Mouse (Mus musculus): ENCODE results near the gene Alg2.
A peak's percentile ranks its signal among the peaks of the same experiment; 100 is the strongest.

Gene Alg2

GRCm38 (mm10) chr4:47473968-47474729 is at the start of gene Alg2, which contains the start of gene Sec61b:
Gene Alg2, minus strand, starts transcription at chr4:47474333.
Gene Sec61b, plus strand, starts transcription at chr4:47474658.
- peak; percentile 99 for DNase-seq

- DNase-seq = peak; percentile 17
Measured at GRCm38 (mm10) chr4:47521884-47522605, 47.9 kb upstream of the Alg2 start.

- no peak for DNase-seq
Measured at GRCm38 (mm10) chr4:47520076-47520475, 45.9 kb upstream of the Alg2 start.

- peak; percentile 74 for DNase-seq
Measured at GRCm38 (mm10) chr4:47518551-47519181, 44.5 kb upstream of the Alg2 start.

- DNase-seq = no peak
Measured at GRCm38 (mm10) chr4:47504841-47505517, 30.8 kb upstream of the Alg2 start.

- no peak for DNase-seq
Measured at GRCm38 (mm10) chr4:47503045-47503444, 28.9 kb upstream of the Alg2 start.

GRCm38 (mm10) chr4:47502546-47502971 is 28.4 kb upstream of the Alg2 start:
- peak; percentile 61 for DNase-seq

GRCm38 (mm10) chr4:47499121-47499545 is 25.0 kb upstream of the Alg2 start:
- no peak for DNase-seq

GRCm38 (mm10) chr4:47497811-47498385 is 23.8 kb upstream of the Alg2 start:
- no peak for DNase-seq

- no peak for DNase-seq
Measured at GRCm38 (mm10) chr4:47494686-47495085, 20.6 kb upstream of the Alg2 start.

- no peak for DNase-seq
Measured at GRCm38 (mm10) chr4:47494137-47494536, 20.0 kb upstream of the Alg2 start.

GRCm38 (mm10) chr4:47493456-47493855 is 19.3 kb upstream of the Alg2 start:
- no peak for DNase-seq

- no peak for DNase-seq
Measured at GRCm38 (mm10) chr4:47492311-47493086, 18.4 kb upstream of the Alg2 start.

GRCm38 (mm10) chr4:47491243-47491642 is 17.1 kb upstream of the Alg2 start:
- no peak for DNase-seq

GRCm38 (mm10) chr4:47480576-47480975 is 6.4 kb upstream of the Alg2 start:
- no peak for DNase-seq

- DNase-seq = no peak
Measured at GRCm38 (mm10) chr4:47480095-47480494, 6.0 kb upstream of the Alg2 start.

GRCm38 (mm10) chr4:47477539-47477938 is 3.4 kb upstream of the Alg2 start:
- DNase-seq = no peak

- DNase-seq = no peak
Measured at GRCm38 (mm10) chr4:47474730-47475643, 854 bp upstream of the Alg2 start.

GRCm38 (mm10) chr4:47473586-47473967 is 556 bp downstream of the Alg2 start:
- no peak for DNase-seq

- no peak for DNase-seq
Measured at GRCm38 (mm10) chr4:47467196-47467595, 6.9 kb downstream of the Alg2 start.

Data from cerebellum, adult 9-11 months (tissue).